ENCODE assay signal across 8 mouse cellular contexts in genomic region chr2:122637526-122637997, GRCm38 (mm10). TPM values are rescaled to one million over a fixed set of nuclear protein-coding genes. Genes with fewer than 3 reads are reported as not detected.
A peak's percentile ranks its signal among the peaks of the same experiment; 100 is the strongest.
DNase-seq lines count a peak whose midpoint lies in the region; ATAC-seq lines count a peak whose summit lies in the region.

No protein-coding gene starts in this region.

- H3K4me1 ChIP-seq in hindbrain, embryonic 11.5 days (replicated peaks; ENCODE audit: control insufficient read depth, insufficient read depth, low read length), result no peaks in the 10 kb centered on the region

- H3K27ac ChIP-seq in hindbrain, embryonic 11.5 days (ENCODE audit: low read depth, low read length), result no peak overlapping the region

- H3K36me3 ChIP-seq in hindbrain, embryonic 11.5 days (ENCODE audit: control insufficient read depth, insufficient read depth, low read length), result peaks cover 2% of the 10 kb centered on the region; the same call in 1 of the 2 replicates

- DNase-seq in NIH3T3 (ENCODE audit: low read depth), result peak; percentile 81
- peak; percentile 65 for DNase-seq in cerebellum, adult 9-11 months
- peak; percentile 17 to 45 for DNase-seq in frontal cortex, postnatal 10 days (ENCODE audit: low spot score in 2 of 2)
- peak; percentile 88 for DNase-seq in hindbrain, embryonic 11.5 days (ENCODE audit: low spot score)
- DNase-seq in layer of hippocampus, postnatal 25 days (ENCODE audit: extremely low spot score in 1 of 2, low spot score in 1 of 2), result peak; percentile 65 to 82
- peak; percentile 70 to 81 for DNase-seq in lung, postnatal 4 days
- peak; percentile 87 for DNase-seq in retina, embryonic 14.5 days (ENCODE audit: low spot score)
- DNase-seq in thymus, postnatal 36 days, result peak; percentile 77 to 80

- H3K9me3 ChIP-seq in hindbrain, embryonic 11.5 days (ENCODE audit: control insufficient read depth, low read length), result no peaks in the 10 kb centered on the region

- peak; percentile 81 for ATAC-seq in hindbrain, embryonic 11.5 days (ENCODE audit: low FRiP score)

- peak overlapping the region; percentile 74 for H3K4me2 ChIP-seq in hindbrain, embryonic 11.5 days (replicated peaks; ENCODE audit: low read depth, low read length)

- no peaks in the 10 kb centered on the region; the same call in 1 of the 2 replicates for H3K27me3 ChIP-seq in hindbrain, embryonic 11.5 days (ENCODE audit: control insufficient read depth, insufficient read depth, low read length)

- 2% methylated on average over 36 of the region's 36 CpGs for WGBS in hindbrain, embryonic 11.5 days

- H3K4me3 ChIP-seq in hindbrain, embryonic 11.5 days (ENCODE audit: low read depth, low read length), result peak overlapping the region; percentile 35

- peak overlapping the region; percentile 27; the same call in 1 of the 2 replicates for H3K9ac ChIP-seq in hindbrain, embryonic 11.5 days (ENCODE audit: low read depth, low read length)

RNA-seq across cellular contexts. Expression of gene AA467197, which starts 0.8 kb away (rescaled TPM):
- polyA plus RNA-seq in hindbrain, embryonic 11.5 days (2014; fragmentation: Nextera tagmentation; extraction: Ambion mirVana), result 0.59 TPM in 1 of 2 replicates, not detected in the other
- total RNA-seq in layer of hippocampus, postnatal 25 days (2021), result under 1 TPM in 1 of 2 experiments, not detected in 1; 0.57 TPM

RNA-seq across cellular contexts. Expression of gene Gatm, which starts 26.5 kb away (rescaled TPM):
- 16.0 and 17.7 TPM in 2 replicates for polyA plus RNA-seq in hindbrain, embryonic 11.5 days (2014; fragmentation: Nextera tagmentation; extraction: Ambion mirVana)
- total RNA-seq in layer of hippocampus, postnatal 25 days (2021), result 10 to 100 TPM; 53.6 to 58.9 TPM

Comparison
In these comparisons a context has a peak if more than half of its experiments do, and no peak if none do; other contexts are left out.
1. DNase-seq: peak in every context shown above with its lines; median percentile 88 in hindbrain, embryonic 11.5 days; 87 in retina, embryonic 14.5 days; 81 in NIH3T3; 78 in thymus, postnatal 36 days; 76 in lung, postnatal 4 days; 74 in layer of hippocampus, postnatal 25 days; 65 in cerebellum, adult 9-11 months; 31 in frontal cortex, postnatal 10 days.